Mouse (Mus musculus): ENCODE data around the gene Creb3l4. TPM values are rescaled to one million over a fixed set of nuclear protein-coding genes. Genes with fewer than 3 reads are reported as not detected.

The Creb3l4 gene
- total RNA-seq (2023) = not detected in 2 replicates

DNA sequence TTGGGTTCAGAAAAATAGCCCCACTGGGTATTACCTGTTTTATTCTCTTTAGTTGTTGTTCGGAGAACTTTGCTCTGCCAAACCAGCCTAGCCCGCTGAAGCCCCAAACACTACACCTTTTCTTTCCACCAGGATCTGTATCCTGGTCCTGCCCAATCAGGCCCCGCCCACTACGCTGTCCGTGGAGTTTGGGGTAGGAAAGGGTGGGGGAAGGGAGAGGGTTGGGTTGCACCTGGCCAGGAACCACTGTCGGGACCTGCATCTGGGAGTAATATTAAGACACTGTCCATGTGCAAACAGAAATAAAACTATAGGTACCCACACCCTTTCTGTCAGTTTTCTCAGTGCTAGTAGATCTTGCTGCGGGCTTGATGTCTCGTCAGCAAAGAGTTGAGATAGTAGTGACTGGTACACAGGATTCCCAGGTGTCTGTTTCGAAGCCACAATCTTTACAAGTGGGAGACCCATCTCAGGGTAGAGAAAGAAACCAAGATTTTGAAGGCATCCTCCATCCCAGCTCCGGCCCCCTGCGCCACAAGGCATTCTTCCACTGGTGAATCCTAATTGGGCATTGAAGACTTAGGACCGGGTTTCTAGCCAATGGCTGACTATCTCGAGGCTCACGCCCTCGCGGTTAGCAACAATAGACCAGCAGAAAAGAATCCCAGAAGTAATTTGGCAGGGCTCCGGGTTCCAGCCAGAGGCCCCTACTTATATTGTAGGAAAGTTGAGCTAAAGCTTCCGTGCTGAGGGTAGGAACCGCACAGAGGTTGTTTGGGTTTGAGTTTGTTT is at the start of gene Creb3l4:
Creb3l4 (minus strand) TSS at position 529 of the 792 bp plus-strand sequence.

DNA sequence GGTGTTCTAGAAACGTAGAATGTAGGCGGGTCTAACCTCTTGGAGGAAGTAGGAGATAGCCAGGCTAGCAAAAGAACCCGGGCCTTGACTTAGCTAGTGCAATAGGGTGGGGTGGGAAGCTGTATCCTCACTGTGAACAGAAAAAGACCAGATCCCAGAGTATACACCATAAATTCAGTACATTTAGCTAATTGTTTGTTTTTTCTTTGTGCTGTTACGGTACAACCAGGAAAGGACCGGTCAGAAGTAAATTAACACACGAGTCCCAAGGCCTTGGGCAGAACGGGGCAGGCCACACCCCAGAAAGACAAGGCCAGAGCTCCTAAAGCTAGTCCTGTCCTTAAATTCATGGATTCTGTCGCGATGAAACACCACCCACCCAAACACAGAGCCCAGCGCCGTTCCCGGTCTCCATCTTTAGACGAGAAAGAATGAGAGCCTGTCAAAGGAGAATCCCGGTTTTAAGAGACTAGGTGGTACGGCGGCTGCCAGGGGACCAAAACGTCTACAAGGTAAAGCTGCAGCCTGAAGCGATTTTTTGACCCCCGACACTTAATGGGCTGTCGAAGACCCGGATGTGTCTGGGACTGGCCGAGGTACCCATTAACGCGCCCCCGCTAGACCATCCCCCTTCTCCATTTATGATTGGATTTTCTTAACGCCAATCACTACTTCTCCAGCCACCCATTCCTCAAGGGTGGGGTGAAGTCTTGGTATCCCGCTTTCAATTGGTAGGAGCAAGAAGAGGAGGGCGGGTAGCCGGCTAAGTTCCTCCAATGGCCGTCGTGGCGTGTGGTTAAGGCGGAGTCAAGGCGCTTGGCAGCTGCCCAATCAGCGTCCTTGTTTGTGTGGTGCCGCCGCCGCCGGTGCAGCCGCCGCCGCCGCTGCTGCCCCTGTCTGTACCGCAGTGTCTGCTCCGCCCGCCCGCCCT is 49.3 kb upstream of the Creb3l4 start, which contains the start of gene Gatad2b:
Gatad2b (plus strand) TSS at position 834 of the 931 bp plus-strand sequence.

DNA sequence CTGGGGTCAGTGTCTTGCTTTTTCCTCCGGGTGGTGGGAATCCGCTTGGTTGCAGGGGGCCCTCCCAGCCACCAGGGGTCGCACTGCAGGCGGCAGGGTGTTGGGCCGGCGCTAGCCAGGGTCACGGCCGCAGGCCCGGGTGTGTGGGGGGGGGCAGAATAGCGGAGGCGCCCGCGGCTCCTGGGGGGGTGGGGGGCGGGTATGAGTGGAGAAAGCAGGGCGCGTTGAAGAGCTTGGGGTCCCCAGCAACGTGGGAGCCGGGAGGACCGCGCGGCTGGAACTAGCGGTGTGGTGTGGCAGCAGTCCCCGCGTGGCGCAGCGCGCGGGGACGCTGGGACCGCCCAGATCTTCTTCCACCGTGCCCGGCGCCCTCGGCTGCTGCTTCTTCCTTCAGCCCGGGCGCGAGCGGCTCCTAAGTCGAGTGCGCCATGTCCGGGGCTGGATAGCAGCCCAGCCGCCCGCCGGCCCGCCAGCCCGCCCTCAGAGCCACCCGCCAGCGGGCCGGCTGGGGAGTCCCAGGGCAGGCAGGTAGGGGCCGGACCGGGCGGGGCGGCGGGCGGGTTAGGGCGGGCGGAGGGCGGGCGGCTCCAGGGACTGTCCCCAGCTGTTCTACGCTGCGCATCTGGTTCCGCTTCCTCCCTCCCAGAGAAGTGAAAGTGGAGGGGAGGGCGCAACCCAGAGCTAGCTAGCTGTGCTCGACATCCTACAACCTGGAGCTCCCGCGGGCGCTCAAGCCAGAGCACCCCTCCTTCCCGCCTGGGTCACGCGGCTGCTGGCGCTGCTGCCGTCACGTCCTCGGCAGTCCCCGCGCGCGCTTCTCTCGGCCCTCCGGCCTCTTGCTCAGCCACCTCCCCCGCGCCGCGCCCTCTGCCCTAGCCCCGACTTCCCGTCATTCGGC is 22.0 kb upstream of the Creb3l4 start, which contains the start of gene Dennd4b:
Dennd4b (plus strand) TSS at position 152 of the 898 bp plus-strand sequence.

DNA sequence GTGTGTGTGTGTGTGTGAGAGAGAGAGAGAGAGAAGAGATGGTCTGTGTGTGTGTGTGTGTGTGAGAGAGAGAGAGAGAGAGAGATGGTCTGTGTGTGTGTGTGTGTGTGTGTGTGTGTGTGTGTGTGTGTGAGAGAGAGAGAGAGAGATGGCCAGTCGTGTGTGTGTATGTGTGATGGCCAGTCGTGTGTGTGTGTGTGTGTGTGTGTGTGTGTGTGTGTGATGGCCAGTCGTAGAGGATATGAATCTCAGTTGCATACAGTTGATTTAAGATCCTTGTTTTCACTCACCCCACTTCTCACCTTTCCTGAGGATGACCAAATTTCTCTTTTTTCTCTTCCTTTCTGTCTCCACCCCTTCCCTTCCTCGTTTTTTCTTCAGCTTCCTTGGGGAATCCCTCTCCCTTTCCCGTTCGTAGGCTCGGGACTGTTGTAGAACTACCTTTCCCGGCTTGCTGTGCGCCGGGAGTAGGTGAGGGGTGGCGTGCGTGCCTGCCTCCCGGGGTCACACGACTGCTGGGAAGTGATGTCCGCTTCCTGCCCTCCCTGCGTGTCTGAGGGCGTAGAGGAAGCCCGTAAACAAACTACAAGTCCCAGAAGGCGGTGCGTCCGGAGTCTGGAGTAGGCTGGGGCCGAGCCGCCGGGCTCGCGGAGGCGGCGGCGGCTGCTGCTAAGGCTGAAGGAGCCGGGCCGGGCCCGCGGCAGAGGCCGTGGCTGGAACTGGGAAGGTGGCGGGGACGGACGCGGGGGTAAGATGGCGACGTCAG is 10.5 kb upstream of the Creb3l4 start, which contains the start of gene Crtc2:
Crtc2 (plus strand) TSS at position 511 of the 766 bp plus-strand sequence.

DNA sequence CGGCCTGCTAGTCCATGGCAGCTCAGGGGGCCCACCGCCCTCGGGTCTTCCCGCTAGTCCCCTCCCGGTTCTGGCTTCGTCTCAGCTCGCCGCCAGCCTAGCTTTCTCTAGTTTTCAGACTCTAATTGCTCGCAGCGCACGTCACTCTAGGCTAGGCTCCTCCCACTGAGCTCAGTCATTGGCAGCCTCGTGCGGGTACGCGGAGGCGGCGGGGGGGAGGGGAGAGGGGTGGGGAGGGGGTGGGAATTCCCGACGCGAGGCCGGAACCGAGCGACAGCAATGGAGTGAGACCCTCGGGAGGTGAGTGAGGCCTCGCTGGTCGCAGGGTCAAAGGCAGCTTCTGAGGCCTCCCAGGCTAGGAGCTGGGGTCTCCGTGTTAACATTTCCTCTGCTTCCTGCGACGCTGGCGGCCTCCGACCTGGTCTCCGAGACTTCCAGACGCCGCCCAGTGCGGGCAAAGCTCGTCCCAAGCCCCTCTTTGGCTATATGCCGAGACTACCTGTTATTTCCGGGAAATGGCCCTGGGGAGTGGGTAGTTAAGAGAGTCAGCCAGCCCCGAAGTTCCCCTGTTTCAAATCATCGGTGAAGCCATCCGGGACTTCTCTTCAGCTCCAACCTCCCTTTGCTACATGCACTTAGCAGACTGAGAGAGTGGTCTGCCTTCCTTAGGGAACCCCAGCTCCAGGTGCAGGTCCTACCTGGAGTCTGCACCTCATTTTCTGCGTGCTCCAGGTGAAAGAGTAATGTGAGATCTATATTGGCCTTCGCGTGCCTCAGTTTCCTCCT is 4.8 kb upstream of the Creb3l4 start, which contains the start of gene Slc39a1:
Slc39a1 (plus strand) TSS at position 213 of the 786 bp plus-strand sequence.

DNA sequence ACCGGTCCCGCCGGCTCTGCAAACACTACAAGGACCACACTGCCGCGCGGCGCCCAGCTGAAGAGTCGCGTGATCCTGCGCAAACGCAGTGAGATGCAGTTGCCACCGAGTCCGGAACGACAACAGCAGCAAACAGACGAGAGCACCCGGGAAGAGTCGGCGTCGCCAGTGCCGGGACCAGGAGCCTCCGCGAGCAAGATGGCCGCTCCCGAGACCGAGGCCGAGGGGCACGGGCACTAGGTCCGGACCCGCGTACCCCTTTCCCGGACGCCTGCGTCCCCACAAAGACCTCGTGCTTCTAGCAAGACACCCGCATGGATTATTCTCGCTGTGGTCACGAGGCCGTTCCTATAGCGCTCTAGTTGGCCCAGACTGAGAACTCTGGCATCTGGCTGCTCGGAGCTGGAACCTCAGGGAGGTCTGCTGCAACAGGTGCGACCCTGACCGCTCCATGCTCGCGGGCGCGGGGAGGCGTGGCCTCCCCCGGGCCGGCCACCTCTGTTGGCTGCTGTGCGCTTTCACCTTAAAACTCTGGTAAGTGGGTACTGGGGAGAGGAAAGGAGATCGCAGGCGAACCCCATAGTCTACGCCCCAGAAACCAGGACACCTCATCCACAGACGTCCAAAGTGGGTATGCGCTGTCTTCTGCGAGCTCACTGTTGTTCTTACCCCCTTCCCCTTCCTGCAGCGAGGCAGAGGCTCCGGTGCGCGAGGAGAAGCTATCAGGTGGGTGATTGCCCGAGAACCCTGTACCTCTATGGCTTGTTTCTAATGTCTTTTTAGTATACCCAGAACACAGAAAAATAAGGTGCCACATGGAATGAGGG is 11.6 kb downstream of the Creb3l4 start, which contains the start of gene Jtb:
Jtb (plus strand) TSS at position 91 of the 827 bp plus-strand sequence.

DNA sequence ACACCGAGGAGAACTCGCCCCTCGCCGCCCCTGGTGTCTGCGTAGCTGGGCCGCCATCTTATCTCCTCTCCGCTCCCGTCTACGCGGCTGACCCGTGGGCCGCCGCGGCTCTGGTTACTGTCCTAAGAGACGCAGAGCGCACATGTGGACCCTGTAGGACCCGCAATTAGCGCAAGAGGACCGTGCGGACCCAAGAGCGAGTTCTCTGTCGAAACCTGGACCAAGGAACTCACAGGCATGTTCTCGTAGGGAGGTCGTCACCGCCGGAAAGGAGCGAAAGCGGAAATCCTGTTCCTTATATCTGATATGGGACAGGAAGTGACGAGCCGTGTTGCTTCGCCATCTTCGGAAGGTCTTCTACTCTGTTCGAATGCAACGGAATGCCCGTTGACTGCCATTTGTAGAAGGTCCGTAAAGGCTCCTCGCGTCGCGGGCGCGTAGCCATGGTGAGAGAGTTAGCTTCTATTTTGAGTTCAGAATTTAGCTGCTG is 29.9 kb downstream of the Creb3l4 start, which contains the start of the genes Rps27 and Rab13:
Rps27 (minus strand) TSS at position 275 of the 490 bp plus-strand sequence.
Rab13 (plus strand) TSS at position 319 of the 490 bp plus-strand sequence.

Other genes starting within 250 kb of the Creb3l4 start
- 26.2 and 34.0 TPM in 2 replicates for gene Hax1, start 244.7 kb downstream of the Creb3l4 start, total RNA-seq (2023)
- 50.8 and 58.4 TPM in 2 replicates for gene 4933434E20Rik, start 191.9 kb downstream of the Creb3l4 start, total RNA-seq (2023)
- 142 and 164 TPM in 2 replicates for gene Ubap2l, start 190.9 kb downstream of the Creb3l4 start, total RNA-seq (2023)
- 990 and 1,148 TPM in 2 replicates for gene Tpm3, start 170.9 kb downstream of the Creb3l4 start, total RNA-seq (2023)
- gene Nup210l, start 139.4 kb downstream of the Creb3l4 start, total RNA-seq (2023) = 0.76 and 0.79 TPM in 2 replicates
- 872 and 1,486 TPM in 2 replicates for gene Rps27, start 29.9 kb downstream of the Creb3l4 start, total RNA-seq (2023)
- 2.4 and 2.6 TPM in 2 replicates for gene Rab13, start 29.8 kb downstream of the Creb3l4 start, total RNA-seq (2023)
- gene Jtb, start 11.9 kb downstream of the Creb3l4 start, total RNA-seq (2023) = 20.7 and 36.7 TPM in 2 replicates
- gene Slc39a1, start 4.7 kb upstream of the Creb3l4 start, total RNA-seq (2023) = 17.6 and 21.6 TPM in 2 replicates
- 62.3 and 94.5 TPM in 2 replicates for gene Crtc2, start 10.7 kb upstream of the Creb3l4 start, total RNA-seq (2023)
- gene Dennd4b, start 21.7 kb upstream of the Creb3l4 start, total RNA-seq (2023) = 55.9 and 71.7 TPM in 2 replicates
- gene Gatad2b, start 49.7 kb upstream of the Creb3l4 start, total RNA-seq (2023) = 67.4 and 68.3 TPM in 2 replicates
- gene Slc27a3, start 146.4 kb upstream of the Creb3l4 start, total RNA-seq (2023) = 0.50 and 0.76 TPM in 2 replicates
- gene Ints3, start 190.1 kb upstream of the Creb3l4 start, total RNA-seq (2023) = 40.4 and 44.8 TPM in 2 replicates
- 0.69 TPM in 1 of 2 replicates, not detected in the other for gene Npr1, start 222.4 kb upstream of the Creb3l4 start, total RNA-seq (2023)
- gene Ilf2, start 232.6 kb upstream of the Creb3l4 start, total RNA-seq (2023) = 56.3 and 69.0 TPM in 2 replicates
- 31.8 and 36.7 TPM in 2 replicates for gene Snapin, start 247.5 kb upstream of the Creb3l4 start, total RNA-seq (2023)